Mouse (Mus musculus): Measurements from ENCODE around the gene Fam53b.

- no peak for TF ChIP-seq CTCF (IDR thresholded peaks at IDR 0.05; ENCODE audit: extremely low read depth, insufficient read depth, insufficient read length, insufficient replicate concordance)
- no peak for TF ChIP-seq POLR2A (IDR thresholded peaks at IDR 0.05; ENCODE audit: low read depth, low read length)
Measured at GRCm38 (mm10) chr7:132702492-132703070, 111.1 kb downstream of the Fam53b start.
